8 mouse cellular contexts compared by ENCODE assay signal in genomic region chr4:141617299-141617698, GRCm38 (mm10). TPM values are rescaled to one million over a fixed set of nuclear protein-coding genes. Genes with fewer than 3 reads are reported as not detected.
DNase-seq lines count a peak whose midpoint lies in the region; ATAC-seq and TF ChIP-seq lines count a peak whose summit lies in the region.

No protein-coding gene starts in this region.

- no peaks in the 10 kb centered on the region for H3K36me3 ChIP-seq in embryonic facial prominence, embryonic 12.5 days
- H3K36me3 ChIP-seq in heart, embryonic 10.5 days, result no peaks in the 10 kb centered on the region
- no peaks in the 10 kb centered on the region for H3K36me3 ChIP-seq in liver, embryonic 11.5 days (ENCODE audit: control insufficient read depth, insufficient read depth, low read length)
- no peaks in the 10 kb centered on the region for H3K36me3 ChIP-seq in midbrain, postnatal 0 days (ENCODE audit: insufficient read depth, low read length)
- H3K36me3 ChIP-seq in stomach, postnatal 0 days (ENCODE audit: control insufficient read depth, insufficient read depth, low read length), result no peaks in the 10 kb centered on the region

- no peaks in the 10 kb centered on the region for H3K9me3 ChIP-seq in embryonic facial prominence, embryonic 12.5 days
- H3K9me3 ChIP-seq in heart, embryonic 10.5 days, result no peaks in the 10 kb centered on the region
- H3K9me3 ChIP-seq in liver, embryonic 11.5 days (ENCODE audit: control insufficient read depth, low read length), result no peaks in the 10 kb centered on the region
- H3K9me3 ChIP-seq in midbrain, postnatal 0 days (ENCODE audit: low read length), result no peaks in the 10 kb centered on the region
- no peaks in the 10 kb centered on the region for H3K9me3 ChIP-seq in stomach, postnatal 0 days (ENCODE audit: control insufficient read depth, low read length)

- H3K4me1 ChIP-seq in embryonic facial prominence, embryonic 12.5 days, result 0 out of 2 replicates have a peak, but pooled peaks cover 6% of the 10 kb centered on the region
- H3K4me1 ChIP-seq in heart, embryonic 10.5 days, result peaks cover 40% of the 10 kb centered on the region
- peaks cover 11% of the 10 kb centered on the region; the same call in 1 of the 2 replicates for H3K4me1 ChIP-seq in liver, embryonic 11.5 days (replicated peaks; ENCODE audit: control insufficient read depth, insufficient read depth, low read length)
- no peaks in the 10 kb centered on the region for H3K4me1 ChIP-seq in midbrain, postnatal 0 days (ENCODE audit: insufficient read depth, low read length)
- peaks cover 5% of the 10 kb centered on the region; the same call in 1 of the 2 replicates for H3K4me1 ChIP-seq in stomach, postnatal 0 days (replicated peaks; ENCODE audit: control insufficient read depth, insufficient read depth)

- TF ChIP-seq EP300 in stomach, postnatal 0 days (optimal IDR thresholded peaks at IDR 0.05), result no peak

- WGBS in embryonic facial prominence, embryonic 12.5 days, result 6% methylated on average over 20 of the region's 20 CpGs
- WGBS in heart, embryonic 10.5 days, result 3% methylated on average over 20 of the region's 20 CpGs
- WGBS in liver, embryonic 11.5 days, result 4% methylated on average over 20 of the region's 20 CpGs
- WGBS in midbrain, postnatal 0 days, result under 1% methylated on average over 20 of the region's 20 CpGs
- 15% methylated on average over 20 of the region's 20 CpGs for WGBS in stomach, postnatal 0 days

- H3K4me3 ChIP-seq in embryonic facial prominence, embryonic 12.5 days, result peak overlapping the region; percentile 24
- peak overlapping the region; percentile 60 for H3K4me3 ChIP-seq in heart, embryonic 10.5 days
- peak overlapping the region; percentile 51 for H3K4me3 ChIP-seq in liver, embryonic 11.5 days (ENCODE audit: low read depth, low read length)
- H3K4me3 ChIP-seq in midbrain, postnatal 0 days (ENCODE audit: low read depth, low read length), result no peak overlapping the region
- peak overlapping the region; percentile 24 for H3K4me3 ChIP-seq in stomach, postnatal 0 days (ENCODE audit: low read depth, low read length)

- DNase-seq in urinary bladder, postnatal 25 days (ENCODE audit: low spot score), result peak; percentile 70
- DNase-seq in urinary bladder, postnatal 10 days (ENCODE audit: low spot score), result no peak
- DNase-seq in heart, embryonic 10.5 days (ENCODE audit: low spot score), result peak; percentile 89
- DNase-seq in kidney, adult 9 months, result peak; percentile 84
- peak; percentile 77 for DNase-seq in liver, embryonic 11.5 days (ENCODE audit: low spot score)
- peak; percentile 65 for DNase-seq in midbrain, postnatal 0 days (ENCODE audit: low spot score)
- peak; percentile 74 for DNase-seq in stomach, postnatal 0 days (ENCODE audit: low spot score)

- no peak for ATAC-seq in embryonic facial prominence, embryonic 12.5 days (ENCODE audit: insufficient number of reproducible peaks, insufficient read depth, low FRiP score, low TSS enrichment)
- peak; percentile 33 for ATAC-seq in liver, embryonic 11.5 days (replicated peaks; ENCODE audit: low FRiP score)
- ATAC-seq in midbrain, postnatal 0 days (ENCODE audit: low FRiP score), result no peak
- ATAC-seq in stomach, postnatal 0 days (ENCODE audit: low FRiP score, low TSS enrichment), result peak; percentile 39

- H3K27ac ChIP-seq in embryonic facial prominence, embryonic 12.5 days, result no peak overlapping the region
- H3K27ac ChIP-seq in heart, embryonic 10.5 days, result peak overlapping the region; percentile 84
- H3K27ac ChIP-seq in liver, embryonic 11.5 days (ENCODE audit: low read depth, low read length), result no peak overlapping the region
- no peak overlapping the region for H3K27ac ChIP-seq in midbrain, postnatal 0 days (ENCODE audit: low read depth, low read length)
- no peak overlapping the region for H3K27ac ChIP-seq in stomach, postnatal 0 days (replicated peaks)

- 0 out of 2 replicates have a peak overlapping the region, but pooled peaks have one; percentile 27 for H3K9ac ChIP-seq in embryonic facial prominence, embryonic 12.5 days
- peak overlapping the region; percentile 26 for H3K9ac ChIP-seq in liver, embryonic 11.5 days (ENCODE audit: low read depth, low read length)
- no peak overlapping the region for H3K9ac ChIP-seq in midbrain, postnatal 0 days (replicated peaks; ENCODE audit: low read length, poor library complexity, severe bottlenecking)
- peak overlapping the region; percentile 55 for H3K9ac ChIP-seq in stomach, postnatal 0 days (ENCODE audit: low read length)

- TF ChIP-seq CTCF in midbrain, postnatal 0 days (IDR thresholded peaks at IDR 0.05), result peak; percentile 59
- TF ChIP-seq CTCF in stomach, postnatal 0 days (IDR thresholded peaks at IDR 0.05; ENCODE audit: low read depth), result peak; percentile 76

- peaks cover 6% of the 10 kb centered on the region for H3K27me3 ChIP-seq in embryonic facial prominence, embryonic 12.5 days
- H3K27me3 ChIP-seq in heart, embryonic 10.5 days (ENCODE audit: insufficient read depth, poor library complexity, severe bottlenecking), result peaks cover 11% of the 10 kb centered on the region
- H3K27me3 ChIP-seq in liver, embryonic 11.5 days (replicated peaks; ENCODE audit: control insufficient read depth, insufficient read depth, low read length), result no peaks in the 10 kb centered on the region
- peaks cover 5% of the 10 kb centered on the region; the same call in 1 of the 2 replicates for H3K27me3 ChIP-seq in midbrain, postnatal 0 days (ENCODE audit: insufficient read depth, low read length)
- no peaks in the 10 kb centered on the region for H3K27me3 ChIP-seq in stomach, postnatal 0 days (ENCODE audit: control insufficient read depth, insufficient read depth, low read length)

- H3K4me2 ChIP-seq in embryonic facial prominence, embryonic 12.5 days (replicated peaks), result peak overlapping the region; percentile 45
- peak overlapping the region; percentile 74 for H3K4me2 ChIP-seq in liver, embryonic 11.5 days
- H3K4me2 ChIP-seq in midbrain, postnatal 0 days (ENCODE audit: low read depth, low read length, poor library complexity, severe bottlenecking), result peak overlapping the region; percentile 20
- H3K4me2 ChIP-seq in stomach, postnatal 0 days (replicated peaks; ENCODE audit: low read depth), result peak overlapping the region; percentile 57

RNA-seq across cellular contexts. Expression of gene Tmem82, which starts 1.1 kb away (rescaled TPM):
- polyA plus RNA-seq in embryonic facial prominence, embryonic 12.5 days (2016; fragmentation: Nextera tagmentation; extraction: Ambion mirVana), result 0.54 and 0.56 TPM in 2 replicates
- 0.96 and 2.4 TPM in 2 replicates for polyA plus RNA-seq in heart, embryonic 10.5 days (2016; fragmentation: Nextera tagmentation; extraction: Ambion mirVana)
- polyA plus RNA-seq in liver, embryonic 11.5 days (2014; fragmentation: Nextera tagmentation; extraction: Ambion mirVana), result 3.3 and 3.7 TPM in 2 replicates
- total RNA-seq in midbrain, postnatal 0 days (2014; rRNA removed), result 0.33 and 1.4 TPM in 2 replicates
- polyA plus RNA-seq in midbrain, postnatal 0 days (2015; fragmentation: Nextera tagmentation; extraction: Ambion mirVana), result 0.68 and 0.85 TPM in 2 replicates
- polyA plus RNA-seq in stomach, postnatal 0 days (2015; fragmentation: Nextera tagmentation; extraction: Ambion mirVana), result 2.2 and 2.3 TPM in 2 replicates

RNA-seq across cellular contexts. Expression of gene Slc25a34, which starts 6.3 kb away (rescaled TPM):
- polyA plus RNA-seq in embryonic facial prominence, embryonic 12.5 days (2016; fragmentation: Nextera tagmentation; extraction: Ambion mirVana), result not detected in 2 replicates
- 0.20 and 0.34 TPM in 2 replicates for polyA plus RNA-seq in heart, embryonic 10.5 days (2016; fragmentation: Nextera tagmentation; extraction: Ambion mirVana)
- polyA plus RNA-seq in liver, embryonic 11.5 days (2014; fragmentation: Nextera tagmentation; extraction: Ambion mirVana), result not detected in 2 replicates
- total RNA-seq in midbrain, postnatal 0 days (2014; rRNA removed), result 7.4 and 10.6 TPM in 2 replicates
- polyA plus RNA-seq in midbrain, postnatal 0 days (2015; fragmentation: Nextera tagmentation; extraction: Ambion mirVana), result 2.0 and 2.1 TPM in 2 replicates
- 1.6 and 1.8 TPM in 2 replicates for polyA plus RNA-seq in stomach, postnatal 0 days (2015; fragmentation: Nextera tagmentation; extraction: Ambion mirVana)

RNA-seq across cellular contexts. Expression of gene Fblim1, which starts 11.4 kb away (rescaled TPM):
- 71.3 and 77.2 TPM in 2 replicates for polyA plus RNA-seq in embryonic facial prominence, embryonic 12.5 days (2016; fragmentation: Nextera tagmentation; extraction: Ambion mirVana)
- polyA plus RNA-seq in heart, embryonic 10.5 days (2016; fragmentation: Nextera tagmentation; extraction: Ambion mirVana), result 61.9 and 62.7 TPM in 2 replicates
- polyA plus RNA-seq in liver, embryonic 11.5 days (2014; fragmentation: Nextera tagmentation; extraction: Ambion mirVana), result 15.4 and 17.0 TPM in 2 replicates
- 24.0 and 26.2 TPM in 2 replicates for total RNA-seq in midbrain, postnatal 0 days (2014; rRNA removed)
- polyA plus RNA-seq in midbrain, postnatal 0 days (2015; fragmentation: Nextera tagmentation; extraction: Ambion mirVana), result 23.1 and 24.1 TPM in 2 replicates
- polyA plus RNA-seq in stomach, postnatal 0 days (2015; fragmentation: Nextera tagmentation; extraction: Ambion mirVana), result 45.1 and 49.2 TPM in 2 replicates

RNA-seq across cellular contexts. Expression of gene Plekhm2, which starts 47.4 kb away (rescaled TPM):
- 9.8 and 10.6 TPM in 2 replicates for polyA plus RNA-seq in embryonic facial prominence, embryonic 12.5 days (2016; fragmentation: Nextera tagmentation; extraction: Ambion mirVana)
- polyA plus RNA-seq in heart, embryonic 10.5 days (2016; fragmentation: Nextera tagmentation; extraction: Ambion mirVana), result 4.1 and 5.4 TPM in 2 replicates
- 2.1 and 3.4 TPM in 2 replicates for polyA plus RNA-seq in liver, embryonic 11.5 days (2014; fragmentation: Nextera tagmentation; extraction: Ambion mirVana)
- total RNA-seq in midbrain, postnatal 0 days (2014; rRNA removed), result 40.0 and 41.7 TPM in 2 replicates
- 6.7 and 6.9 TPM in 2 replicates for polyA plus RNA-seq in midbrain, postnatal 0 days (2015; fragmentation: Nextera tagmentation; extraction: Ambion mirVana)
- 3.5 and 4.3 TPM in 2 replicates for polyA plus RNA-seq in stomach, postnatal 0 days (2015; fragmentation: Nextera tagmentation; extraction: Ambion mirVana)

Comparison
In these comparisons a context has a peak if more than half of its experiments do, and no peak if none do; other contexts are left out.
1. ATAC-seq: peak in liver, embryonic 11.5 days (single experiment) and stomach, postnatal 0 days (single experiment); none in embryonic facial prominence, embryonic 12.5 days (single experiment) and midbrain, postnatal 0 days (single experiment).
2. H3K4me2 ChIP-seq: peak in every context shown above with its lines; median percentile 74 in liver, embryonic 11.5 days; 57 in stomach, postnatal 0 days; 45 in embryonic facial prominence, embryonic 12.5 days; 20 in midbrain, postnatal 0 days.